Comparison of ENCODE assay signal across 14 mouse cellular contexts in the genomic region with DNA sequence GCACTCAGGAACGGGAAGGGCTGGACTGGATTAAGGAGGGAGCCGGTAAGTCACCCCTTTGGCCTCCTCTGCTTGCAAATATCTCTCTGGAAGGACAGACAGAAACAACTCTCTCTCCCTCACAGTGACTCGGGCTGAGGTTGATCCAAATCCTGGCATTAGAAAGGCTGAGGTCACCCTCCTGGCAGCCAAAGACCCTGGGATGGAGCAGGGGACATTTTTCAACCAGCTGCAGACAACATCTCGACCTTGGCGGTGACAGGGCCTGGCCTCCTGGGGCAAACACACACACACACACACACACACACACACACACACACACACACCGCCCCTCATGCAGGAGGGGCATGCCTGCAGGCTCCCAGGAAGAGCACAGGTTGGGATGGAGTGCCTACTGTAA. TPM values are rescaled to one million over a fixed set of nuclear protein-coding genes. Genes with fewer than 3 reads are reported as not detected.
DNase-seq lines count a peak whose midpoint lies in the region; ATAC-seq and TF ChIP-seq lines count a peak whose summit lies in the region.
"Had no signal": no experiment of that assay in that cellular context is flagged by ENCODE, and none has a peak within 500 bp of the region (broad histone marks: within the 10 kb centered on the region; RNA-seq: fewer than 3 reads in every experiment).

No protein-coding gene starts in this region.

- H3K4me3 ChIP-seq in heart, embryonic 12.5 days, result no peak overlapping the region
- no peak overlapping the region for H3K4me3 ChIP-seq in layer of hippocampus, adult 2 months
- H3K4me3 ChIP-seq: liver, embryonic 13.5 days; megakaryocyte, embryonic 14.5 days; neural tube, embryonic 15.5 days had no signal

- H3K27ac ChIP-seq in heart, embryonic 12.5 days (ENCODE audit: poor library complexity, severe bottlenecking), result peak overlapping the region; percentile 30; the same call in 1 of the 2 replicates
- no peak overlapping the region for H3K27ac ChIP-seq in layer of hippocampus, adult 2 months
- H3K27ac ChIP-seq: liver, embryonic 13.5 days; neural tube, embryonic 15.5 days had no signal

- no peak for TF ChIP-seq CTCF in layer of hippocampus, adult 2 months (conservative IDR thresholded peaks at IDR 0.05)

- peaks cover 83% of the 10 kb centered on the region for H3K4me1 ChIP-seq in heart, embryonic 12.5 days (replicated peaks)
- H3K4me1 ChIP-seq: liver, embryonic 13.5 days had no signal

- 56% methylated on average over 6 of the region's 6 CpGs for WGBS in heart, embryonic 12.5 days

- 0 out of 2 replicates have a peak, but pooled peaks cover 5% of the 10 kb centered on the region for H3K36me3 ChIP-seq in heart, embryonic 12.5 days
- H3K36me3 ChIP-seq: liver, embryonic 13.5 days; neural tube, embryonic 15.5 days had no signal

- H3K9me3 ChIP-seq in heart, embryonic 12.5 days (replicated peaks), result no peaks in the 10 kb centered on the region
- H3K9me3 ChIP-seq: liver, embryonic 13.5 days; megakaryocyte, embryonic 14.5 days; neural tube, embryonic 15.5 days had no signal

- H3K27me3 ChIP-seq in heart, embryonic 12.5 days (replicated peaks), result no peaks in the 10 kb centered on the region
- H3K27me3 ChIP-seq: liver, embryonic 13.5 days; neural tube, embryonic 15.5 days had no signal

- DNase-seq in heart, adult 11 months, result peak; percentile 91
- DNase-seq in heart, adult 8-10 months (ENCODE audit: low spot score), result no peak
- DNase-seq in adrenal gland, postnatal 10 days, result peak; percentile 79
- peak; percentile 61 for DNase-seq in heart, postnatal 4 days
- no peak for DNase-seq in ovary, postnatal 36 days (ENCODE audit: low spot score)
- no peak for DNase-seq in Muller cell, postnatal 12 days (ENCODE audit: inconsistent ontology term)
- no peak for DNase-seq in layer of hippocampus, adult 2 months (ENCODE audit: low spot score in 2 of 2)
- DNase-seq: cerebellum, adult 18-20 months; kidney, adult 2 months; liver, embryonic 13.5 days had no signal

- no peak overlapping the region for H3K9ac ChIP-seq in heart, embryonic 12.5 days
- H3K9ac ChIP-seq: liver, embryonic 13.5 days; neural tube, embryonic 15.5 days had no signal

- ATAC-seq in heart, embryonic 12.5 days (ENCODE audit: insufficient number of reproducible peaks, low FRiP score), result no peak
- ATAC-seq: lung, postnatal 0 days had no signal

- H3K4me2 ChIP-seq in heart, embryonic 12.5 days, result no peak overlapping the region
- H3K4me2 ChIP-seq: liver, embryonic 13.5 days; neural tube, embryonic 15.5 days had no signal

RNA-seq across cellular contexts. Expression of gene Bmp7, which starts 29.0 kb away (rescaled TPM):
- 1 to 10 TPM in 1 of 4 experiments, under 1 TPM in 3; 0.59 to 1.4 (median 0.74) TPM for total RNA-seq in heart, adult 8-10 months (2022)
- total RNA-seq in adrenal gland, postnatal 10 days (2021), result 10 to 100 TPM in 1 of 2 experiments, 1 to 10 TPM in 1; 7.9 to 10.1 TPM
- 67.2 and 70.8 TPM in 2 replicates for polyA plus RNA-seq in heart, embryonic 12.5 days (2016; fragmentation: Nextera tagmentation; extraction: Ambion mirVana)
- 10 to 100 TPM; 16.1 to 20.1 TPM for total RNA-seq in heart, postnatal 4 days (2021)
- total RNA-seq in layer of hippocampus, adult 2 months (2021), result 1 to 10 TPM; 4.2 to 5.7 TPM

Comparison
In these comparisons a context has a peak if more than half of its experiments do, and no peak if none do; other contexts are left out.
1. DNase-seq: peak in heart, adult 11 months (single experiment), adrenal gland, postnatal 10 days (single experiment) and heart, postnatal 4 days (single experiment); none in heart, adult 8-10 months (single experiment), ovary, postnatal 36 days (single experiment), Muller cell, postnatal 12 days (single experiment) and layer of hippocampus, adult 2 months (0 of 2).